Mouse (Mus musculus): Measurements from ENCODE around the gene Rbm15b. TPM values are rescaled to one million over a fixed set of nuclear protein-coding genes. Genes with fewer than 3 reads are reported as not detected.

The Rbm15b gene
- polyA plus RNA-seq (2017; shearing (Covaris generic)), result 1.3 TPM

DNA sequence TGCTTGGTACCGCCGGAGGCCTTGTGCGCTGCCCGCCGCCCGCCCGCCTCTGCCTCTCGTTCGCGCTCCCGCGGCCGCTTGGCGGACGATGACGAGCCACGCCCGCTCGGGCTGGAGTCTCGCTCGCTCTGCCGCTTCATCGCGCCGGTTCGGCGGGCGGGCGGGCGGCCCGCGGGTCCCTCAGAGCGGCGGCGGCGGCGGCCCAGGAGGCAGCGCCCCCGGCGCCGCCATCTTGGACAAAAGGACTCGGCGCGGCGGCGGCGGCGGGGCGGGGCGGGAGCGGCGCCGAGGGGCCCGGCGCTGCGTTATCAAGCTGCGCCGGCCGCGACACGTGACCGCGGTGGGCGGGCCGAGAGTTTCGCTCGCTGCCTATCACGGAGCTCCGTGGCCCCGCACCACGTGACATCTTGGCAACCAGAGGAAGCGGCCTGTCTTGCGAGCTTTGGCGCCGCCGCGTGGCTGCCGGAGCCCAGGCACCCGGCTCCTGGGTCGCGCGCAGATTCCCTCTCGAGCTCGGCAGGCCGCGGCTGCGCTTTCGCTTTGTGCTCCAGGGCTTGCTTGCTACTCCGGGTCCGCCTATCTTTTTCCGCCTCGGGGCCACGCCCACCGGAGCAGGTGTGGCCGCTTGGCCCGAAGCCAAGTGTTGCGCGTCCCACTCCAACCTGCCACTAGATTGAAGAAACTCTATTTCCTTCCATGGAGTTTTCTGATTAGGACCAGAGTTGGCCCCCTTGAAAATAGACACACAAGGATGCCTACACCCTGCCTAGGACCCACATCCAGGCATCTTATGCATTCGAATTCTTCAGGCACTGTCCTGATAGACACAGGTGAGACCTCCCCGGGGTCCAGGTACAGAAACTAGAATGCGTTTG is at the start of gene Rbm15b:
Gene Rbm15b (minus strand): TSS at position 601 of the 875 bp plus-strand sequence.

DNA sequence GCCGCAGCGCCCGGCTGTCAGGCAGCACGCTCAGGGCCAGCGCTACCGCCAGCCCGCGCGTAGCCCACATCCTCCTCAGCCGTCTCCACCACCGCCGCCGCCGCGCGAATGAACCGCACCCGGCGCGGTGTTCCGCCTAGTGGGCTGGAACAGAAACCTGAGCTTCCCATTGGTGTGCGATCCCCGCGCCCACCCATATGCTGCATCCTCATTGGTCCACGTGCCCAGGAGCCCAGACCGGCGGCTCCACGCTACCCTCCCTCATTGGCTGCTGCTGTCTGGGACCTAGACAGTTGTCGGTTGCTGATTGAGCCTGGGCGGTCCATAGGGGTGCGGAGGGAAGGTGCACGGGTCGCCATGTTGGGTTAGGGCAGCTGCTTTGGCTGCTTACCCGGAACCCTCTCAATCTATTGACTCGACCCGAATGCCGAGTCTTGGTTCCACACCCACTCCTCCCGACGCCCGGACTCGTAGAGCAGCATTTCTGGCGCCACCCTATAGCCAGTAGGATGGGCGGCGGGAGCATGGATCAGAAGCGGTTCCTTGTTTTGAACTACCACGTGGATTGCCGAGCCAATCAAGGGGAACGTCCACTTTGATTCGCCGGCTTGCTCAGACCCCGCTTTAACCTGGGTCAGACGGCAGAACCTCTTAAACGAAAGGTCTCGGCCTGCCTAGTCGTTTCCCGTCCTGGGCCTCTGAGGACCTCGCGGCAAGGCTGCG is 4.8 kb upstream of the Rbm15b start, which contains the start of gene Manf:
Gene Manf (minus strand): TSS at position 151 of the 723 bp plus-strand sequence.

Other genes starting within 250 kb of the Rbm15b start
- not detected for gene Grm2, start 231.3 kb downstream of the Rbm15b start, polyA plus RNA-seq (2017; shearing (Covaris generic))
- 72.8 TPM for gene Tex264, start 201.5 kb downstream of the Rbm15b start, polyA plus RNA-seq (2017; shearing (Covaris generic))
- gene Rad54l2, start 98.2 kb downstream of the Rbm15b start, polyA plus RNA-seq (2017; shearing (Covaris generic)), result 3.9 TPM
- 53.6 TPM for gene Dcaf1, start 65.6 kb downstream of the Rbm15b start, polyA plus RNA-seq (2017; shearing (Covaris generic))
- gene Manf, start 4.6 kb upstream of the Rbm15b start, polyA plus RNA-seq (2017; shearing (Covaris generic)), result 161 TPM